Mouse (Mus musculus) liver, embryonic 14.5 days (tissue): Measurements from ENCODE around the gene Appbp2.

Experiments
- CTCF ChIP-seq: IDR thresholded peaks from 2 replicates; pipeline ENCODE4 v1.5.1; 2016; ENCODE audit warnings: antibody characterized with exemption, low read depth, control low read depth
- EP300 ChIP-seq: IDR thresholded peaks from 2 replicates; pipeline ENCODE4 v1.6.1; 2016; ENCODE audit warnings: antibody characterized with exemption, low read depth

- TF ChIP-seq EP300 (no peak), CTCF (0 out of 2 replicates have a peak, but pooled peaks have one; percentile 16)
Measured at GRCm38 (mm10) chr11:85278175-85278574, 43.2 kb upstream of the Appbp2 start.
